Mouse (Mus musculus) mature B cell (primary cell): ENCODE results near the gene Vwf.

Source experiments
- in situ Hi-C: fragments of 300-500 bp; cut with MboI; formaldehyde crosslinking; loops from 2 replicates; pipeline ENCODE4 v1.14.3; 2019

The Vwf gene

GRCm38 (mm10) chr6:125541296-125541695, 5.3 kb upstream of the Vwf start:
- in situ Hi-C loops = no loop called here

DNA sequence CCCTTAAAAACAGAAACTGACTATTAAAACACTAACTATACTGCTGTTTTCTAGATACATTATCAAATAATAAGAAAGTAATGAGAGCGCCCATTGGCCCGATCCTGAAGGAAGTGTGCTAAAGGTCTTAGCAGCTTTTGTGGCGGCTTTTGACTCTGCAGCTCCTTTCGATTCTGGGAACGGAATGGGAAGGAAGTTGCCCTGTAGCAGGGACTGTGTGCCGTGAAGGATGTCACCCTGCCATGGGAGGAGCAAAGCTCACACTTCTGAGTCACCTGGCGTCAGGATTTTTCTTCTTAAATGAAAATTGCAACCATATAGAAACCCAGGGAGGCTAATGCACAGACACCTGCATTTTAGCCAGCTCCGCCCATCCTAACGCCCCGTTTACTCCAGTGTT, 1.8 kb downstream of the Vwf start:
- in situ Hi-C loops = no loop called here

GRCm38 (mm10) chr6:125550172-125550571, 3.6 kb downstream of the Vwf start:
- in situ Hi-C loops = no loop called here

DNA sequence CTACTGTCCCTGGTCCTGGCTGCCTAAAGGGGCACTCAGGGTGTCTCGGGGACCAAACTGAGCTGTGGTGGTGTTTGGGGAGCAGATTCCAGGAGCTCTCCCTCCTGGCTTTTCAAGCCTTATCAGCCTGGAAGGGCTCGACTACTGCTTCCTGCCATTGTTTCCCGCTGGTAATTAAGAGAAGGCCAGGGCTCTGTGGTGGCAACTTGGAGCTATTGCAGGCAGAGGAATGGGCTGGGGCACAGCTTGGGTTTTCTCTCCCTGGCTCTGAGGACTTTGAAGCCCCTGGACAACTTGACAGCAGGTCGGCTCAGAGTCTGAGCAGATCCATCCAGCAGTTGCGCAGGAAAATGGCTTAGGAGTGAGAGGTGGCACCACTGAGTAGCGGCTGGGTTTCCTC, 6.2 kb downstream of the Vwf start:
- in situ Hi-C loops = no loop called here

- in situ Hi-C loops = no loop called here
Measured at GRCm38 (mm10) chr6:125553551-125553950, 7.0 kb downstream of the Vwf start.

DNA sequence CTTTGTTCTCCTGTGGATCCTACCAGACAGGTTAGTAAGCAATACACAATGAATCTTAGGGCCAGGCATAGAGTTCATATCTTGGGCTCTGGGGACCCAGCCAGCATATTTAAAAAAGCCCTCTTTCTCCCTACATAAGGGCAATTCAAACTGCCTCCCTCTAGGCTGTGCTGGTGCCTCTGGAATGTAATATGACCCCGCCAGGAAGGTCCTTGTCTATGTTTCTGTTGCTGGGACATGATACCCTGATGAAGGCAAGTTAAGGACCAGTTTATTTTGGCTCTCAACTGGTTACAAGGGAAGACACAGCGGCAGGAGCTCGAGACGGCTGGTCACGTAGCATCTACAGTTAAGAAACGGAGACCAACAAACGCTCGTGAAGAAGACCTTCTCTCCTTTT, 12.3 kb downstream of the Vwf start:
- in situ Hi-C loops = no loop called here

- in situ Hi-C loops = no loop called here
Measured at GRCm38 (mm10) chr6:125561031-125561430, 14.5 kb downstream of the Vwf start.

GRCm38 (mm10) chr6:125561521-125561920, 14.9 kb downstream of the Vwf start:
- in situ Hi-C loops = no loop called here

DNA sequence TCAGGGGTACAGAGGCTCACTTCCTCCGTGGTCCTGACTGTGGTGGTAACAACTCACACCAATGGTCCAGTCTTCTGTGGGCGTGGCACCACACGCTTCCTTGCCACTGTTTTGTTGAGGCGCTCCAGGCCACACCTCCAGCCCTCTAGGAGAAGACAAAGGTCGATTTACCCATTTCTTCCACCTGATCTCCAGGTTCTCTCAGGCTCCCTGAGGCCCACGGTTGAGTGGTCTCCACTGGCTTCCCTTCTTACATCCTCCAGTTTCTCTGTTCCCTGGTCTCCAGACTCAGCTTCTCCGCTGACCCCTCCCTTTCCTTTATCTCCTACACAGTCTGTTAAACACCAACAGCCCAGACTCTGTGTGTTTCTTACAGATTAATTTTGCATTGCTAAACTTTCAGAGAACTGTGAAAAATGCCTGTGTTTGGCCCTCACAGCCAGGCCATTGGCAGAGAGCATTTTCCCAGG, 18.3 kb downstream of the Vwf start:
- in situ Hi-C loops = no loop called here

DNA sequence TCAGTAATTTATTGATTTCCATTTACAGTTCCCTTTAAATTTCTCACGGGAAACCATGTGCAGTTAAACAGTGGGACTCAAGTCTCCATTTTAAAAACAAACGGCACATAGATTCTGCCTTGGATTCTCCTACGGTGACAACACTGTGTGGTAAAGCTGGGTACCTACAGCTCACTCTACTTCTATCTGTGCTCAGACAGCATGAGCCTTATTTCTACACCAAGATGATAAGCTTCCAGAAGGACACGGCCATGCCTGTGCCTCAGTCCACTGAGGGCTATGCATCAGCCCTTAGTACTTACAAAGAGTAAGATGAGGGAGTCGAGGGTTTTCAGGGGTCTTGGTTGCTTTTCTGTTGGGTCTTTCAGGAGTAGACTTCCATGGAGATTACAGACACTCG, 18.8 kb downstream of the Vwf start:
- in situ Hi-C loops = no loop called here

DNA sequence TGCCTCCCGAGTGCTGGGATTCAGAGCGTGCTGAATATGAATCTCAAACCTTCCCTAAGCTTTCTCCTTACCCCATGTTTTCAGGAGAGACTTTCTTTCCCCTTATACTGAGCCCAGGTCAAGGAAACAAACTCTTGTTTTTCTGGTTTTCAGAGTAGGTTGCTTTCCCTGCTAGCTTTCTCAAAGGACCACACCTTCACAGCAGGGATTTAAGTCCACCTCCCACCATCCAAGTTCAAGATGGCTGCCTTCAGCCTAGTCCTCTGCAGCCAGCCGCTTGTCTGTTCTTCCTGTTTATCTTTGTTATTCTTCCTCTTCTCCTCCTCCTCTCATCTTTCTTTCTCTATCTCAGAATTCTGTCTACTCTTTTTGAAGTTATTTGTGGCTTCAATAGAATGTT, 20.1 kb downstream of the Vwf start:
- in situ Hi-C loops = no loop called here

DNA sequence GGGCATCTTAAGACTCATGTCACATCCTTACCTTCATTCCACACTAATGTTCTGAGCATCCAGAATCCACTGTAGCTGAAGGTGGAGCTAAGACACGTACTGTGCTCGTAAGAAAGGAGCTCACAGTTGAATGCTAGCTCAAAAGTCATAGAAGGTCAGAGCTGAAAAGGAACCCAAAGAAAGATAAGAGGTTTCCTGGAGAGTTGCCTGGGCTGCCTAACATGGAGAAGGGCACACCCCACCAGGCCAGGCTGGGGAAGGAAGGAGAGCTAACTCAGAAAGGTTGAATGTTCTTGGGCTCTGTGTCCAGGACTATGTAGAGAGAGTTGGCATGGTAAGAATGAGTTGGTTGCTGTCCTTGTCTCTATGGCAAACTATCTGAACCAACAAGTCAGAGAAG, 21.8 kb downstream of the Vwf start:
- in situ Hi-C loops = no loop called here

DNA sequence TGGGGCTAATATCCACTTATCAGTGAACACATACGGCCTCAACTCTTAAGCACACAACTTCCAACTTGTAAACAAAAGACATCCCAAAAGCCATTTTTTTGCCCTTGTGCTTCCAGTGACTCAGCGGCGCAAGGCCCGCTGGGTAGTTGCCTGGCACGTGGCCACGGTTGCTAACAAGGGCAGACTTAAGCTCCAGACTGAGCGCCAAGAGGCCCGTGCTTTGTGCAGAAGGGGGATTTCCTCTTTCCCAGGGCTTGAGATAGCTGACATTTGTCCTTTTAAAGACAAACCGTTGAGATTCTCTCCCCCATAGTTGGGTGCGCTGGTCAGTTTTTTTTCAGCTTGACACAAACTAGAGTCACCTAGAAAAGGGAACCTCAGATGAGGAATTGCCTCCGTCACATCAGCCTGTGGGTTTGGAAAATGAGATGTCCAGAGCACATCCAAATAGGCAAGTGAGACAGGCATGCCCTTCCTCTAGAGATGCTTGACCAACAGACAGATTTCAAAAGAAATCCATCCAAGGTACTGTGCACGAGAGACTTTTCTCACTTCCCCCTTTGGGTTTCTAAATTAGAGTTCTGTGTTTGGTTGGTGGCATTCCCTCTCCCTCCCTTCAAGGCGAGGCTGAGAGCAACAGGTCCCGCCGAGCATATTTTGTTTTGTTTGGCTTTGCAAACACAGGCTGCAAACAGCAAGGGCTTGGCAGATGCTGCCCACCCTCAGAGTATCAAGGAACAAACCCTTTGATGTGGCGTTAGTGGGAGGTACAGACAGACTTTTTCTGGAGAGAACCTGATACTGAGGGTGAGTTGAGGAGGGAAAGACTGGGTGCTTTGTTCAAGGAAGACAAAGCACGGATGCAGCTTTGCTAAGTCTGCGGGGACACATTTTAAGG, 26.0 kb downstream of the Vwf start:
- in situ Hi-C loops = no loop called here

DNA sequence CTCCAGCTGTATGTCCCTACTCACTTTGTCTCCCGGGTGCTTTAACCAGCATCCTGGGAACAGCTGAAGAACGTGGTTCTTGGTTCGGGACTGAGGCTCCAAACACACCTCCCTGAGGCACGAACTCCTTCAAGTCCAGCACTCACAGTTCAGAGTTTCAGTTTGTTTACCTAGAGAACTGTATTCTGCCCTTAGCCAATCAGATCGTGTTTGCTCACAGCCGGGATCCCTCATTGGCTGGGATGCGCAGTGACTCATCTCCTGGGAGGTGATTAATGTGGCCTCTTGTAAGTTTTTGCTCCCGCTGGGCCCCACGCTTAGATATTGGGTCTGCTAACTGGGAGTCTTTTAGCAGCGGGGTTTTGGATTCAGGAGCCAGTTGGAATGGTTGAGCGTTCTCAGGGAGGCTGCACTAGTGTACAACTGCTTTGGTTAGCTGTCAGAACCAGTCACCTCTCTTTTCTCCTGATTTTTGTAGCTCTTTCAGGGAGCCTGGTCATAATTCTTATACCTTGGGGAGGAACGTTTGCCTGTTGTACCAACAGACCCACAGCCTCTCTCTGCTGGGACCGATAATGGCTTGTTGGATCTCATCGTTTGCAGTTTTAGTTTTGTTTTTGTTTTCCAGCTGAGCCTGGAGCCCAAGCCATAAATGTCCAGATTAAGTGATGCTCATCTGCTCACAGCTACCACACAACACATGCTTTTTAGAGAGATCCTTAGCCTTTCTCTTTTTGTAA, 26.8 kb downstream of the Vwf start:
- in situ Hi-C loops = no loop called here

- in situ Hi-C loops = no loop called here
Measured at GRCm38 (mm10) chr6:125575080-125575479, 28.5 kb downstream of the Vwf start.

GRCm38 (mm10) chr6:125577301-125577700, 30.7 kb downstream of the Vwf start:
- in situ Hi-C loops = no loop called here

GRCm38 (mm10) chr6:125577882-125578646, 31.5 kb downstream of the Vwf start:
- in situ Hi-C loops = no loop called here

- in situ Hi-C loops = no loop called here
Measured at GRCm38 (mm10) chr6:125578647-125579011, 32.1 kb downstream of the Vwf start.

DNA sequence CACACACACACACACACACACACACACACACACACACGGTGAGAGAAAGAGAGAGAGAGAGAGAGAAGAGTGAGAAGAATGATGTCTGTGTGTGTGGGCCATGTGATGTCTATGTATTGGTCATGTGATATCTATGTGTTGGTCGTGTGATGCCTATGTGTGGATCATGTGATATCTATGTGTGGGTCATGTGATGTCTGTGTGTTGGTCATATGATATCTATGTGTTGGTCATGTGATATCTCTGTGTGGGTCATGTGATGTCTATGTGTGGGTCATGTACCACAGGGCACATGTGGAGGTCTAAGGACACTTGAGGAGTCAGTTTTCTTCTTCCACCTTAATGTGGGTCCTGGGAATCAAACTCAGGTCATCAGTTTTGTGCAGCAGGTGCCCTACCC, 33.3 kb downstream of the Vwf start:
- in situ Hi-C loops = no loop called here

DNA sequence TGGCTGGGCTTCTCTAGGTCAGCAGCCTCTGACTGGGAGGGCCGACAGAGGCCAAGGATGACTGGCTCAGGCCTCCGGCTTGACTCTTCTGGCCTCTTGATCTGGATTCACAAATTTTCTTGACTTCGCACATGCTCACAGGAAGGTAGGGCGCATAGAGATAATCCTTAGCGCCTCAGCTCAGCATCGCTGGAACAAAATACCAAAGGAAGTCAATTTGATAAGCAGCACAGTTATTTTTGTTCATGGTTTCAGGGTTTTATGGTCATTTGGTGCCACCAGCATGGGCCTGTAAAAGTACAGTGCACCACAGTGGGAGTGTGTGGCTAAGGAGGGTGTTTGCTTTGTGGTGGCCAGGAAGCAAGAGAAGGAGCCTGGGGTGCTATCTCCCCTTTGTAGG, 37.1 kb downstream of the Vwf start:
- in situ Hi-C loops = no loop called here

GRCm38 (mm10) chr6:125584266-125584665, 37.7 kb downstream of the Vwf start:
- in situ Hi-C loops = no loop called here

- in situ Hi-C loops = no loop called here
Measured at GRCm38 (mm10) chr6:125585579-125585978, 39.0 kb downstream of the Vwf start.
